Mouse (Mus musculus) layer of hippocampus, adult 11-12 months (tissue): ENCODE data around the gene Gucy1b2.
A peak's percentile ranks its signal among the peaks of the same experiment; 100 is the strongest.

Experiments
- DNase-seq: peaks from one replicate; pipeline ENCODE4 v3.0.0; 2022; ENCODE audit warnings: low spot score

Gene Gucy1b2

GRCm38 (mm10) chr14:62456239-62456747 lies at the start of gene Gucy1b2:
Gucy1b2 (minus strand) TSS chr14:62456289.
- no peak for DNase-seq

- no peak for DNase-seq
These were observed 41.3 kb upstream of the Gucy1b2 start for GRCm38 (mm10) chr14:62497391-62497790.

- no peak for DNase-seq
These were observed 40.4 kb upstream of the Gucy1b2 start for GRCm38 (mm10) chr14:62496501-62496900.

- DNase-seq = peak; percentile 14
These were observed 37.4 kb upstream of the Gucy1b2 start for GRCm38 (mm10) chr14:62493456-62493855.

- peak; percentile 79 for DNase-seq
These were observed 36.2 kb upstream of the Gucy1b2 start for GRCm38 (mm10) chr14:62492196-62492850.

DNA sequence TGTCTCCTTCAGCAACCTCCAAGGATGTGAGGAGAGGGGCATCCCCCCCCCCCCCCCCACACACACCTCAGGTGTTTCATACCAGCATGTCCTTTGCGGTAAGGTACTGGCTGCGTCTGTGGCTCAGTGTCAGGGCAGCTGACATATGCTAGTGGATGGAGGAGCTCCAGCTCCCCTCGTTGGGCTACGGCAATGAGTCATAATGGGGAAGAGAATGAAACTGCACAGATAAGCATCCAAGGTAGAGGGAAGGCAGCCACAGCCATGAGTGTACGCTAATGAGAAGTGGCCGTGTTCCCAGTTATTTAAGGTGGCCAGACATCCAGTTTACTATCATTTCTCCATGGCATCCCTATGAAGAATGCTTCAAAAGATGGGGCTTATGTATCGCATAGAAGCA lies 32.2 kb upstream of the Gucy1b2 start:
- DNase-seq = peak; percentile 13

DNA sequence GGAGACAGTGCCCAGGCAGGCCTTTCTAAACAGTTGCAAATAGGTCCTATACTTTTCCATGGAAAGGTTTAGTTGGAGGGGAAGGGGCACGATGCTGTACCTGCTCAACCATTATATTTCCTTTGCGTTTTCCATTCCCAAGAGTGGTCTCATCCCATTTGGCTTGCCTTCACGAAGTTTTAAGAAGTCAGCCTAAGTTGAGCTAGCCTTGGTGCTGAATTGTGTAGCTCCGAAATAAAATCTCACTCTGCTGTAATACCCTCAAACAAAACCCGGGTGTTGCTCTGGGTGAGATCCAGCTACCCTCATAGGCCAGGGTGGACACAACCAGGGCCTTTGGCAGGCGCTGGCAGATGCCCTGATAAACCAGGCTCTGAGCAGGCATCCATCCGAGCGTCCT lies 25.3 kb upstream of the Gucy1b2 start:
- no peak for DNase-seq

- no peak for DNase-seq
These were observed 23.3 kb upstream of the Gucy1b2 start for GRCm38 (mm10) chr14:62479395-62479794.

- no peak for DNase-seq
These were observed 18.4 kb upstream of the Gucy1b2 start for GRCm38 (mm10) chr14:62474481-62474880.

DNA sequence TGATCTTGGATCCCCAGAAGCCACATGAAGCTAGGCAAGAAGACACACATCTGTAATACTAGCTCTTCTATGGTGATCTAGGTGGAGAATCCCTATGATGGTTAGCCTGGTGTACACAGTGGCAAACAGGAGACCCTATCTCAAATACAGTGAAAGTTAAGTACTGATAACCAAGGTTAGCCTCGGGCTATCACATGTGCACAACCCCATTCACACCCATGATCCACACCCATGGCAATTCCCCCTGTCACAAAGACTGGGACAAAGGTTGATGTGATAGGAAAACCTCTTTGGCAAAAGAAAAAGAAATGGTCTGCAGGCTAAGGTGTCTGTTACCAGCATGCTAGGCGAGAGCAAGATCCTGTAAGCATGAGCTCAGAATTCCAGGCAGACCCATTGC lies 16.0 kb upstream of the Gucy1b2 start:
- DNase-seq = no peak

- no peak for DNase-seq
These were observed 12.7 kb upstream of the Gucy1b2 start for GRCm38 (mm10) chr14:62468753-62469125.

DNA sequence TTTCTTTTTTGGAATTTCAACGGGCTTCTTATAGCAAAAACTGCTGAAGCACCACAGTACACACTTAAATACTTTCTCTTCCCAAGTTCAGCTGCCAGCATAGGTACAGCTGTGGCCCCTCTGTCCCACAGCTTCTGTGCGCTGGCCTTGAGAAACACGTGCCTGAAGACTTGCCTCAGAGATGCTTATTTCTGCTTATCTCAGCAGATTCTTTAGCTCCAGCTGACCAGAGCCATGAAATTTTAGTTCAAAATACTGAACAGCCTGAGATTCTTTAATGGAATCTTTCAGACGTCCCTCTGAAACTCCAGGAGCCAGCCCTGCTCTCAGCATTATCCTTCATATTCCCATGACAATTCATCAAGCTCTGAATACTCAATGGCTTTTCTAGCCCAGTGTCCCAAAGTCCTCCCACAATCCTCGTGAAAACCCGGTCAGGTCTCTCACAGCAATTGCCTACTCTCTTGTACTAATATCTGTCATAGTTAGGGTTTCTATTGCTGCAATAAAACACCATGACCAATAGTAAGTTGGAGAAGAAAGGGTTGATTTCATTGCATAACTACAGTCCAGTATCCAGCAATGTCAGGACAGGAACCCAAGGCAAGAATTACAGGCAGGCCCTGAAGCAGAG lies 12.1 kb upstream of the Gucy1b2 start:
- DNase-seq = no peak

DNA sequence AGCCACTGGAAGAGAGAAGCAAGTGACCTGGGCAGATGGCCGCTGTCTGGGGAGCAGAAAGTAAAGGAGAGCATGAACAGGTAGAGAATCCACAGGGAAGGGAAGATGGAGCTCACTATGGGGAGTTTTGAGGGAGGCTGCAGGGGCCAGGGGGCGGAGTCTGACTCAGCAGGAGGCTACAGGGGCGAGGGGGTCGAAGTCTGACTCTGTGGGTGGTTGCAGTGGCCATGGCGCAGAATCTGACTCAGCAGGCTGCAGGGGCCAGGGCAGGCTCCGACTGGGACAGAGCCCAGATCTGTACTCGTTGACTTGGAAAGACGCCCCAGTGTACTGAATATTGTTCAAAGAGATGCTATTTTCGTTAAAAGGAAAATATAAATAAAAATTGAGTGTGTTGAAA lies 8.9 kb upstream of the Gucy1b2 start:
- peak; percentile 16 for DNase-seq

- DNase-seq = no peak
These were observed 3.5 kb upstream of the Gucy1b2 start for GRCm38 (mm10) chr14:62459541-62459940.

DNA sequence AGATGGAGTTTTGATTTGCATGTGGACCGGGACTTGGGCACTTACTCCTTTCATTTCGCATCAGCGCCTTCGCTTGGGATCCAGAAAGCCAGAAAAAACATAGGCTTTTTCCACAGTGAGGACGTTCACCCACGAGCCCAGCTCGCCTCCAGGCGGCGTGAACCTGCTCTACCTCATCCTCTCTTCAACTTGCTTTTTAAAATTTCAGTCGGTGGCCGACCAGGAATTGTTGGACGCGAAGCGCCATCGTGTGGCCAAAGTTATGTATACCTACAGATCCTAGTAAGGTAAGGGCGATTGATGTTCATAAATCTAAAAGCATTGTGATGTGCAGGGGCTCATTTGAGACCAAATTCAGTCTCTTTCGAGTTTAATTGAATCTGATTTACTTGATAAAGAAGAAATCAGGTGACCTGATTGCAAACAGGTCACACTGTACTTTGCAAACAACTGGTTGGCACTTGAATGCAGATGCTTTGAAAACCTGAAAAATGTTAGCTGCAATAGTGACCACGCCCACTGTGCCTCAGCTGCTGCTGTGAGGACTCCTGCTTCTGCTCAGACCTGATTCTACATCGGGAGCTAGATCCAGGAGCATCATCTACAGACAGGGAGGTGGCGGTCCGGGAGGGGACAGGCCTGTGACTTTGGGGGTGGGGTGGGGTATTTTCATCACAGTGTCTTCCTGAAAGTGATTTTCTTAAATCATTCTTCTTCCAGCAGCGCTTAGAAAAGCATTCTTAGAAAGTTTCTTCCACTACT lies 1.5 kb upstream of the Gucy1b2 start:
- DNase-seq = peak; percentile 90

DNA sequence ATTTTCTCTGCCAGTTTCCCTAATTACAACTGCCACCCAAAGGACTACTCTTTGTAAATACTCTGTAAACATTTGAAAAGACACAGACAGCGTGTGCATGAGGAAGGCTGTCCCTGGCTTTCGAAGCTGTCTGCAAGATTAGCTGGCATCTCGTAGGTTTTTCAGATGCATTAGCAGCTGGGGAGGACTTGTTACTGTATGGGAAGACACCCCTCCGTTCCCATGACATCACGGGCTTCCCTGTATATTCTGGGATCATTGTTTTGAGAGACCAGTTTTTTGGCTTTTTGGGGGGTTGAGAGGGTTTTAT lies 564 bp downstream of the Gucy1b2 start:
- DNase-seq = no peak

GRCm38 (mm10) chr14:62454760-62455569 lies 1.1 kb downstream of the Gucy1b2 start:
- no peak for DNase-seq

- DNase-seq = no peak
These were observed 2.0 kb downstream of the Gucy1b2 start for GRCm38 (mm10) chr14:62454136-62454535.

GRCm38 (mm10) chr14:62453276-62453675 lies 2.8 kb downstream of the Gucy1b2 start:
- DNase-seq = no peak

DNA sequence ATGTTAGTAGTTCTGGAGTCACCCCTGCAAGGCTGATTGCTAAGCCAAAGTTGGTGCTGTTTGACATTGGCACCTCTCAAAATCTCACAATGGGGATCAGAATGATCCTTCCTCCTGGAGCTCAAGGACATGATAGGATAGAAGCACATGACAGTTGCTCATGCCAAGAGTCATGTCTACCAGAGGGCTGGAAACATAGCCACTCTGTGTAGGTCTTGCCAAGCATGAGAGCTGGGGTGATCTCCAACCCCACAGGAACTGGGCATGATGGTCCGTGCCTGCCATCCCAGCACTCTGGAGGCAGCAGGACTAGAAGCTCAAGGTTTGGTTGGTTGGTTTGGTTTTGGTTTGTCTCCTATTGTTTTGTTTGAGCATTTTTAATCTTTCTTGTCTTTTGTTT lies 5.4 kb downstream of the Gucy1b2 start:
- no peak for DNase-seq

DNA sequence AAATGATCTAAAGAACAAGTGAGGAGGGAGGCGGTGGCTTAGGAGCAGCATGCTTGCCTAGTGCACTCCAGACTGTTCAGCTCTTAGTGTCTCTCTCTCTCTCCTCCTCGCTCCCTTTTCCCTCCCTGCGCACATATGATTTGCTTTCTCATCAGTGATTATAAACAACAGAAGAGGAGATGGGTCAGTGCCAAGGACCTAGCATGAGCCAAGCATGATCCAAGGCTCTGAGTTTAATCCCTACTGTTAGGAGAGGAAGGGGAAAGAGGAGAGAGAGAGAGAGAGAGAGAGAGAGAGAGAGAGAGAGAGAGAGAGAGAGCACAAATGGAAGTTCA lies 8.9 kb downstream of the Gucy1b2 start:
- DNase-seq = no peak

DNA sequence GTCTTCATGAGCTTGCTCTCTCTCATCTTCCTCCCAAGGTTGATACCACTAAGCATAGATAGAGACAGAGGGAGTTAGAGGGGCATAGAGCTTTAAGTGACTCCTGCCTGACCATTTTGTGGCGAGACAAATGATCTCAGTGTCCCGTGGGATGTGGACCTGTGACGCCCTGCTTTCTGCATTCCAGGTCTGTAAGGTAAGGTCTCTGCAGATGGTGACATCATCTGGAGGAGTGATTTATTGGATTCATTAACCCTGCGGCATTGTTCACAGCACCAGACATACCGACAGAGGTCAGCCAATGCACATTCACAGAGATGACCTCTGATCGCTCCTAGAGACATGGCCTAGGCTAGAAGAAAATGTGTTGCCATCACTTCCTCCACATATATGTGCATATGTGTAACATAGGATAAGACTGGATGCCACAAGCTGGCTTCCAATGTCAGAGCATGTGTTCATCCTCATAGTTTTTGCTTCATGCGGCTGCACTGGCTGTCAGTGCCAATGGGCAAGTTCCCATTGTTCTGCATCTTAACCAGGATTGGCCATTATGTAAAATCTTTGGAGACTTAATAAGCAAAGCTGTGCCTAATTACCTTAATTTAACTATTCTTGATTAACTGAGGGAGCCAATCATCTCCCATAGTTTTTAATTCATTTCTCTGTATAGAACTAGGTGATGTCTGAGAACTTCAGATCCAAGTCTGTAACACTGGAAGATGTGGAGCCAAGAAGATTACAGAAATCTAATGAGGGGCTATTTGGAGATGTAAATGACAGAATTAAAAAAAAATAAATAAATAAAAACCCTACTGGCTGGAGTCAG lies 9.5 kb downstream of the Gucy1b2 start:
- no peak for DNase-seq
